Mouse (Mus musculus): ENCODE results near the gene Grik5. TPM values are rescaled to one million over a fixed set of nuclear protein-coding genes. Genes with fewer than 3 reads are reported as not detected.

Gene Grik5
- total RNA-seq, 2 experiments from 2014 or later = 14.6 to 17.1 TPM

GRCm38 (mm10) chr7:24990478-24990877, 81.7 kb downstream of the Grik5 start:
- no peak for DNase-seq (ENCODE audit: low spot score in 2 of 2)

- no peak for DNase-seq (ENCODE audit: low spot score in 2 of 2)
Measured at GRCm38 (mm10) chr7:24987941-24988340, 84.2 kb downstream of the Grik5 start.

GRCm38 (mm10) chr7:24985799-24986198, 86.3 kb downstream of the Grik5 start:
- DNase-seq (ENCODE audit: low spot score in 2 of 2) = no peak

GRCm38 (mm10) chr7:24984307-24984706, 87.8 kb downstream of the Grik5 start:
- DNase-seq (ENCODE audit: low spot score in 2 of 2) = no peak

- DNase-seq (ENCODE audit: low spot score in 2 of 2) = no peak
Measured at GRCm38 (mm10) chr7:24983396-24983795, 88.8 kb downstream of the Grik5 start.

- no peak for DNase-seq (ENCODE audit: low spot score in 2 of 2)
Measured at GRCm38 (mm10) chr7:24980439-24980838, 91.7 kb downstream of the Grik5 start.

- no peak for DNase-seq (ENCODE audit: low spot score in 2 of 2)
Measured at GRCm38 (mm10) chr7:24978781-24979180, 93.4 kb downstream of the Grik5 start.

- DNase-seq (ENCODE audit: low spot score in 2 of 2) = no peak
Measured at GRCm38 (mm10) chr7:24974893-24975595, 97.1 kb downstream of the Grik5 start.

- no peak for DNase-seq (ENCODE audit: low spot score in 2 of 2)
Measured at GRCm38 (mm10) chr7:24973902-24974301, 98.2 kb downstream of the Grik5 start.

GRCm38 (mm10) chr7:24973208-24973607, 98.9 kb downstream of the Grik5 start:
- DNase-seq (ENCODE audit: low spot score in 2 of 2) = no peak

- peak; percentile 66 to 88 for DNase-seq (ENCODE audit: low spot score in 2 of 2)
Measured at GRCm38 (mm10) chr7:24971972-24972893, 99.9 kb downstream of the Grik5 start, which contains the start of gene Rabac1. TSS of gene Rabac1 (minus strand) at chr7:24972754.

- DNase-seq (ENCODE audit: low spot score in 2 of 2) = peak in 1 of 2 experiments; percentile 35
Measured at GRCm38 (mm10) chr7:24971261-24971971, 100.7 kb downstream of the Grik5 start.

- DNase-seq (ENCODE audit: low spot score in 2 of 2) = no peak
Measured at GRCm38 (mm10) chr7:24970341-24970740, 101.8 kb downstream of the Grik5 start.

GRCm38 (mm10) chr7:24969805-24970204, 102.3 kb downstream of the Grik5 start:
- DNase-seq (ENCODE audit: low spot score in 2 of 2) = no peak

- no peak for DNase-seq (ENCODE audit: low spot score in 2 of 2)
Measured at GRCm38 (mm10) chr7:24968463-24968862, 103.7 kb downstream of the Grik5 start.

- no peak for DNase-seq (ENCODE audit: low spot score in 2 of 2)
Measured at GRCm38 (mm10) chr7:24967966-24968365, 104.2 kb downstream of the Grik5 start.

GRCm38 (mm10) chr7:24964897-24965535, 107.1 kb downstream of the Grik5 start:
- DNase-seq (ENCODE audit: low spot score in 2 of 2) = peak; percentile 61 to 70

- no peak for DNase-seq (ENCODE audit: low spot score in 2 of 2)
Measured at GRCm38 (mm10) chr7:24964288-24964687, 107.9 kb downstream of the Grik5 start.

All from gastrocnemius, postnatal 4 days (tissue).